Mouse (Mus musculus) granulocyte monocyte progenitor cell, adult 5-6 weeks (primary cell): ENCODE results near the gene Rgs6. TPM values are rescaled to one million over a fixed set of nuclear protein-coding genes. Genes with fewer than 3 reads are reported as not detected.

ENCODE experiments used
- ATAC-seq: replicated peaks from 2 replicates; pipeline ENCODE4 v1.8.0; 2016; ENCODE audit warnings: mild to moderate bottlenecking, moderate TSS enrichment, inconsistent platforms; ENCODE audit not compliant: poor library complexity, severe bottlenecking
- total RNA-seq, 2 experiments: library from RNA; stranded (forward) in 1 of 2; stranded (reverse) in 1 of 2; fragments of 200-712, 200-1000 nt in 1 of 2; fragments of >200 nt in 1 of 2; fragmentation: Nextera tagmentation in 1 of 2; gene quantifications; 2 replicates each; pipeline ENCODE4 v1.2.3; 2014 to 2017

The Rgs6 gene
- total RNA-seq, 2 experiments from 2014 or later: not detected

- no peak for ATAC-seq
These were observed 358.4 kb downstream of the Rgs6 start for GRCm38 (mm10) chr12:82946507-82946906.

GRCm38 (mm10) chr12:82961111-82961510, 373.0 kb downstream of the Rgs6 start:
- no peak for ATAC-seq

- ATAC-seq: no peak
These were observed 373.8 kb downstream of the Rgs6 start for GRCm38 (mm10) chr12:82961852-82962251.

GRCm38 (mm10) chr12:82970521-82971105, 382.5 kb downstream of the Rgs6 start:
- ATAC-seq: no peak

- no peak for ATAC-seq
These were observed 383.1 kb downstream of the Rgs6 start for GRCm38 (mm10) chr12:82971176-82971575.

GRCm38 (mm10) chr12:82972661-82973060, 384.6 kb downstream of the Rgs6 start:
- ATAC-seq: no peak

- no peak for ATAC-seq
These were observed 385.7 kb downstream of the Rgs6 start for GRCm38 (mm10) chr12:82973771-82974170.

- no peak for ATAC-seq
These were observed 390.2 kb downstream of the Rgs6 start for GRCm38 (mm10) chr12:82978275-82978674.

GRCm38 (mm10) chr12:82982716-82983115, 394.6 kb downstream of the Rgs6 start:
- no peak for ATAC-seq

GRCm38 (mm10) chr12:82985300-82985699, 397.2 kb downstream of the Rgs6 start:
- no peak for ATAC-seq

- no peak for ATAC-seq
These were observed 399.6 kb downstream of the Rgs6 start for GRCm38 (mm10) chr12:82987661-82988060.

GRCm38 (mm10) chr12:82993905-82994304, 405.8 kb downstream of the Rgs6 start:
- ATAC-seq: no peak

- no peak for ATAC-seq
These were observed 408.7 kb downstream of the Rgs6 start for GRCm38 (mm10) chr12:82996775-82997174.

GRCm38 (mm10) chr12:82998682-82999332, 410.7 kb downstream of the Rgs6 start:
- ATAC-seq: no peak

- ATAC-seq: no peak
These were observed 411.4 kb downstream of the Rgs6 start for GRCm38 (mm10) chr12:82999333-83000032.

GRCm38 (mm10) chr12:83000033-83000570, 412.0 kb downstream of the Rgs6 start:
- no peak for ATAC-seq

GRCm38 (mm10) chr12:83000957-83001356, 412.9 kb downstream of the Rgs6 start:
- no peak for ATAC-seq

GRCm38 (mm10) chr12:83004014-83004682, 416.1 kb downstream of the Rgs6 start:
- no peak for ATAC-seq

GRCm38 (mm10) chr12:83011056-83011565, 423.0 kb downstream of the Rgs6 start:
- no peak for ATAC-seq

GRCm38 (mm10) chr12:83013918-83014691, 426.0 kb downstream of the Rgs6 start:
- no peak for ATAC-seq
